Mouse (Mus musculus): ENCODE measurements at regions not wholly inside any gene's neighbourhood (a gene's known extent, or its start where the extent isn't known, plus 50 kb on each side); places are given as distances from the start of the nearest gene placed in this dataset.

DNA sequence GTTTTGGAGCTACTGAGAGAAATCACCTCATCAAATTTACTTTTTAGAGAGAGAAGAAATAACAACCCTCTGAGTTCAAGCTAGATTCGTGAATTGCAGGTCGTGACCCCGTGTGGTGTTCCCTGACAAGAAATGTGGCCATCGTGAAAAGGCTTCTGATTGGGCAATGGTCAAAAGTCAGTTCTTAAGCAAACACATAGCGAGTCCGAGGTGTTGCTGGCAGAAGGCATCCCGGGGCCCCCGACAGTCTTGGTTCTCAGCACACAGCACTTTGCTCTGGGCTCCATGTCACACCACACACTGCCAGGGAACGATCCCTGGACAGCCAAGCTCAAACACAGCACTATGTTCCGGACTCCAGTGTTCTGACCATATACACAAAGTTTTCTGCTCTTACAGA is 320.0 kb downstream of the Etnk1 start:
- DNase-seq (ENCODE audit: low spot score in 2 of 2) = no peak

DNA sequence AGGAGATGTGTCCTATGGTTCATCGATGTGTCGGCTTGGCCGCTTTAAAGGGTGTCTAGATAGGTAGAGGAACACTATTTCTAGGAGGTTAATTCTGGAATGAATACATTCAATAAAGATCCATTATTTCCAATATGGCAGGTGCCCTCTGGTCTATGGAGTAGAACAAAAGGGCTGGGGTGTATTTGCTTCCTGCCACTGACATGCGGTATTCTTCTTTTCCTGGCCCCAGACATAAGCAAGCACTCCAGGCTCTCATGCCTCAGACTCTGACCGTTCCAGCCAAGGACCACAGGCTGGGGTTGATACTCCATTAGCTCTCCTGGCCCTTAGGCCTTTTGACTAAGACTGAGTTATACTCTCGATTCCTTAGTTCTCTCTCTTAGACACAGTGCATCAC is 323.0 kb downstream of the Etnk1 start:
- DNase-seq (ENCODE audit: low spot score in 2 of 2) = no peak

DNA sequence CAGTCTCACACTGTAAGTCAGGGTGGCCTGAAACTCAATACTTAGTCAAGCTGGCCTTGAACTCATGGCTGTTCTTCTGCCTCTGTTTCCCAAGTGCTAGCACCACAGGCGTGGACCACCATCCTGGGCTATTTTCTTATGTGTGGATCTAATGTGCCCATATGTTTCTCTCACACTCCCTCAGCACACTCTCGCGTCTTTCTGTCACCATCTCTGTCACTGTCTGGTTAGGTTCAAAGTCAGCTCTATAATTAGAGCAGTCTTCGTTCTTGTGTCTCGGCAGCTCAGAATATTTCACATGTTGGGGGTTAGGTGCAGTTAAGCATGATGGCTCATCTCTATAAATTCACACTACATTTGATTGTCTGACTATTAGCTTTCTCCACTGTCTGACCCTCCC is 324.4 kb downstream of the Etnk1 start:
- no peak for DNase-seq (ENCODE audit: low spot score in 2 of 2)

DNA sequence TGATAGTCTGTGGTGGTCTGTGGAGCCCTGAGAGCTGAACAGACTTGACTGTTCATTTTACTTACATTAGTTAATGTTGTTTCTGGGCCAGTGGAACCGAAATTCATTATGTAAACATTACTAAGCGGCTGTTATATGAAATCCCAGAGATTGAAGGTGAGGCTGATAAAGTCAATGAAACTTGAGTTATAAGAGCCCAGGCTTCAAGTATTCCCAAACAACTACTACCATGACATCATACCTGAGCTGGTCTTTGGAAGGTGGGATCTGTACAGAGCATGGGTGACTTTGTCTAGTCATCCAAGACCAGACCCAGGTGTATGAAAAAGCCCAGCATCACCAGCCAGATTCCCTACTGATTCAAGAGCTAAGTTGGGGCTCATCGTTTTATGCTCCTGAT is 326.5 kb downstream of the Etnk1 start:
- DNase-seq (ENCODE audit: low spot score in 2 of 2) = no peak

DNA sequence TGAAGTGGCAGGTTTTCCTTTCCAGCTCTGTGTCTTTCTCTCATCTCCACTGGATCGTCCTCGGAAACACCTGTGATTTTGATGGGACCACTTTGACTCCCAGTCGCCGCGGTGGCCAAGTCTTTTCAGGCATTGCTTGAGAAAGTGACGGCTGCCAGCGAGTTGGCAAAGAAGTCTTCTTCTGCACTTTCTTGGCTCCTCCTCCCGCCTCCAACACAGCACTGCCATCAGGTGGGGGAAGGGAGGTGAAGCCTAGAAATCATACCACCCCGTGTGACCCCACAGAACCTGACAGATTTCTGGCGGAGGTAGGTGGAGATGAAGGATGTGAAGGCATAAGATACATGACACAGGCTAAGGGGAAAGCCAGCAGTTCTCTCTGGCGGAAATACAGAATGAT is 327.3 kb downstream of the Etnk1 start:
- no peak for DNase-seq (ENCODE audit: low spot score in 2 of 2)

DNA sequence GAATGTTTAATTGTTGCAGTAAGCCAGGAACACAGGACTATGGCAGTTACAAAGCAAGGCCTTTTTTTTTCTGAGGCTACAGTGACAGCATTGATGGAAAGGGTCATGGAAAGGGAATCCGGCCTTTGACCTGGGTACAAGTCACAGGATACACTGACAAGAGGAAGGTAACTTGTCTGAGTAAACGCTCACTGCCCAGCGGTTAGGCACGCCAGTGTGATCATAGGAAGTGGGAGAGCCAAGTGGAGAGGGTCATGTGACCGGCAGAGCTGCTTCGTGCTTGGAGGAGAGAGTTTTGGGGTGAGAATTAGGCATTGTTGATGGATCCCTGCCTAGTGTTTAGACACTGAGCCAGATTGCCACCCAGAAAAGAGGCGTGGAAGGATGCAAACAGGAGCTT is 327.9 kb downstream of the Etnk1 start:
- no peak for DNase-seq (ENCODE audit: low spot score in 2 of 2)

DNA sequence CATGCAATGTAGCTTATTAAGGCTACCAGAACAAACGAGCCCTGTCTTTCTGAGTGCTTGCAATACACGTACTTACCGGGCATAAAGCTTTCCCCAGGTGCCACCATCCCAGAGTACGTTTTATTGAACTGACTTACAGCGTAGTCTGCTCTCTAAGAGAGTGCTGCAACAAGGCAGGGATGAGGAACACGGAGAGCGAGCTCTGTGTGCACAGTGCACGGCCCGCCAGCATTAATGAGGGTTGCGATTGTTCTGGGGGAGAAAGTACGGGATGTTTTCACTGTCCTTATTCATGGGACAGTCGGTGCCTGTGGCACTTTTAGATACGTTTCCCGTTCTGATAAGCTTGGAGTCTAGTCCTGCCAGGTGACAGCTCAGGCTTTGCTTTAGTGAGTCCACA is 331.7 kb downstream of the Etnk1 start:
- no peak for DNase-seq (ENCODE audit: low spot score in 2 of 2)

DNA sequence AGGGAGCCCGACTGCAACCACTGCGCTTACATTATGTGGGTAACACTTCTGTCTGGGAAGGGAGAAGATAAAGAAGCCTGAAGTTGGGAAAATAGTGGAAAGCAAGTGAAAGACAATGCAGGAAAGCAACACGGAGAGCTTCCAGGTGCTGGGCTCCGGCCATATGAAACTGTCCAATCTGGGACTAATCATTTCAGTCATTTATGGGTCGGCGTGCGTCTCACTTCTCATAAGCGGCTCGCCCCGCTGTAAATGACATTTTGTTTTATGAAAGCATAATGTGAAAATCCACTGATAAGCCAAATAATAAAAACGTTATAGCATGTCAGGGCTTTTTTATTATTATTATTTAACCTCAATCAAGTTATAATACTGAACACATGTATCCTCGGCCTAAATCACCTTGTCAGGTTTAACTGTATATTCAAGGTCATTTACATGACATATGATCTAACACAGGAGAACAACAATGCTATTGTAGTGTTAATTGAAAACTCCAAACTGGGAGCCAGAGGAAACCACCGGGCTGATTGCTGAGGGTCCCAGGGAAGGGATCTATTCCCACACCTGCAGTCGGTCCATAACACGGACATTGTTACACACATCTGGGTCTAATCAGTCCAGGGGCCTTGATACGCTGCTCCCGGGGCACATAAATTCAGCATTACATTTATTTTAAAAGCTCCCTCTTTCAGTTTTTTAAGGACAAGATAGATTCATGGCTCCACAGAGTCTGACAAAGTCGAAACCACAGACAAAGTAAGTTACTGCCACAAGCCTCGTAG is 332.4 kb downstream of the Etnk1 start:
- DNase-seq (ENCODE audit: low spot score in 2 of 2) = no peak

DNA sequence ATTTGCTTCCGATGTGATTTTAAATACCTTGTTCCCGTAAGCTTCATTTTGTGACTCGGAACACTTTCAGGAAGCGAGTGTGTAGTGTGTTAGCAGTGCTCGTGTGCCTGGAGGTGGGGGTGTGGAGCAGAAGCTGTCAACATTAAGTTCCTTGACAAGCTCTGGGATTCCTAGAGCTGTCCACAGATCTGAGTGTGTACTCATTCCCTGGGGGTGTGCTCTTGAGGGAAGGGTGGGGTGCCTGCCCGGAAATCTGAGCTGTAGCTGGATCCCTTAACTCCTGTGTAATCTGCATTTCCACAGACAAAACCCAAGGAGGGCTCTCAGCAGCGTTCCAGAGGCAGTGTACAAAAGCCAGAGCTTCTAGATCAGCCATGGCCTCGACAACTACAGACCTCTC is 335.8 kb downstream of the Etnk1 start:
- DNase-seq (ENCODE audit: low spot score in 2 of 2) = no peak

DNA sequence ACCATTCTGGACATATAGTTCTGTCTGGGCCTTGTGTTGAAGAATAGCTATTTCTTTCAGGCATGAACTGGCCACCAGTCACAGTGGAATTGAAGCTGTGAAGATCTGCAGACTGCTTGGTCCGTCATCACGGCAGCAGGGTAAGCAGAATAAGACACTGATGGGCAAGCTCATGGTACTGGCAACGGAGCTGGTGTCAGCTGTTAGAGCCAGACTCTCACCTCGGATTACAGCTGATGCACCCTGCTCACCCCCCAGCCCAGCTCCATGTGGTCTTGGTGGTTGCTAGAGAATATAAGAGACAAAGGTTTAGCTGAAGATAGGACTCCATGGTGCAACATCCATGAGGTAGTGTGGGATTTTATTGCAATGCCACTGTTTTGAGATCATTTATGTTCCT is 336.9 kb downstream of the Etnk1 start:
- DNase-seq (ENCODE audit: low spot score in 2 of 2) = no peak

DNA sequence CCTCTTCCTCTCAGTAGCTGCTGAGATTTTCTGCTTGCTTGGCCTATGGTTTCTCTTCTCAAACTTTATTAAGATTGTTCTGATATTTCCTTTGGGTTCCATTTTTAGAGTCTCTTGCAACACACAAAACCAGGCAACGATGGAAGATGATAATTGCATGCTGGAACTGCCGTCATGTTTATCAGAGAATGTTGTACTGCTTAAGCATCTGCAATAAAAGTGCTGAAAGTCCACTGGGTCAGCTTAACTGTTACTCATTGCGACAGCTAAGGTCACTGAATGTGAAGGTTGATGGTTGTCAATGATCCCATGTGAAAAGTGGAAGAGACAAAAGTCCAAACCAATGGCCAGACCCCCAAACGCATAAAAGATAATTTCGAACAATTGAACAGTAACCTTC is 346.4 kb downstream of the Etnk1 start:
- no peak for DNase-seq (ENCODE audit: low spot score in 2 of 2)

DNA sequence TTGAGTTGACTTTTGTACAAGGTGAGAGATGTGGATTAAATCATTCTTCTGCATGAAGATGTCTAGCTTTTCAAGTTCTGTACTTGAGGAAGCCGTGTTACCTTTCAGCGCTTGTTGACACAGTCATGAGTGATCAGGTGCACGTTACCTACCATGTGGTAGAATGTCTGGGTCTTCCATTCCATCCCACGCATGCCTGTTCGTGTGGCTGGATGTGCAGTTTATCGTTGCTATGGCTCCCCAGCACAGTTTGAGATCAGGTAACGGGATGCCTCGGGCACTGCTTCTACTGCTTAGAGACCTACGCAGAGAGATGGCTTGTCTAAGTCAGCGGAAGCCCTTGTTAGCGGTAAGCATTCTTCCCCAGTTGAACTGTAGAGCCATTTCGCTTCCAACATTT is 348.1 kb downstream of the Etnk1 start:
- no peak for DNase-seq (ENCODE audit: low spot score in 2 of 2)

DNA sequence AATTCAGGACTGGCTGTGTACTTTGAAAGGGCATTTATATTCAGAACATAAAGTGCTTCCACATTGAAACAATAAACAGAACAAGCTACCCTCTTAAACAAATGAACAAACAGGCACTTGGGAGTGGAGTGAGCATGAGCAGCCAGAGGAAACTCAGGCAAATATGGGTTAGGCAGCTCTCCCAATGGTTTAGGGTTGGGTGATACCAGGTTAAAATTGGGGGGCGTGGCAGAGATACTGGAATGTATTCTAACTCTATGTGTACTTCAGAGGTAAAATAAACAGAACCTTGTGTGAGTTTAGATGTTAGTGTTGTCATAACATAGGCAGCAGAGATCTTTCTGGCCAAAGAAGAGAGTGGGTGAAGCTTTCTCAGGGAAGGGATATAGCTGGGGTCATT is 349.7 kb downstream of the Etnk1 start:
- no peak for DNase-seq (ENCODE audit: low spot score in 2 of 2)

DNA sequence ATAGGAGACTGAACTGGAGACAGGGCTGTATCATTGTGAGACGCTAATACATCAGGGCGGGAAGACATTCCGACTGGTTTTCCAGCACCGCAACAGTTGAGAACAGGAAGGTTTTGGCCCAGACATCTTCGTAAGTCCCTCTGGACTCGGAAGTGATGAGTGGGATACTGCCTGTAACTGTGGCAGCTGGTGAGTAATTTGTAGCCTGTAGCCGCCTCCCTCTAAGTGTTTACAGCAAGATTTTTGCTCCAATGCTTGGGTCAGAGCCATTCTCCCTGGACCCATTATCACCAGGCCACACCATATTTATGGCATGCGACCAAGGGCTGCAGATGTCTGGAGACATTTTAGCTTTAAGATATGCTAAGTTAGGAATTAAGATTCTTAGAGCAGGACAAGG is 351.5 kb downstream of the Etnk1 start:
- DNase-seq (ENCODE audit: low spot score in 2 of 2) = no peak

DNA sequence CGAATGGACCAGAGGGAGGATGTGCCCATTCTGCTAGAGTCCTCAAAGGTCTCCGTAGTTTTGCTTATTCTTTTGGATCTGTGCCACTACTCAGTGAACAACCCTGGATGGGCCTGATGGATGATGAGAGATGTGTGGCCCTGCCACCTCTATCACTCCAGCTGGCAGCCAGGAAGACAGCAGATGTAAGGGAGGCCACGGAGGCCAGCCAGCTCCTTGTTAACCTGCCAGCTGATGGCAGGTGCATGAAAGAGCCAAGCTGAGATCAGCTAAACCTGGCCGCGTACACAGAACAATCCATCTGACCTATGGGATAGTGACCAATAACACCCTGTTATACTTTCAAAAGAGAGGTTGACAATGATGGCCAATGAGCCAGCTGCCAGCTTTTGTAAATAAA is 352.6 kb downstream of the Etnk1 start:
- DNase-seq (ENCODE audit: low spot score in 2 of 2) = no peak

DNA sequence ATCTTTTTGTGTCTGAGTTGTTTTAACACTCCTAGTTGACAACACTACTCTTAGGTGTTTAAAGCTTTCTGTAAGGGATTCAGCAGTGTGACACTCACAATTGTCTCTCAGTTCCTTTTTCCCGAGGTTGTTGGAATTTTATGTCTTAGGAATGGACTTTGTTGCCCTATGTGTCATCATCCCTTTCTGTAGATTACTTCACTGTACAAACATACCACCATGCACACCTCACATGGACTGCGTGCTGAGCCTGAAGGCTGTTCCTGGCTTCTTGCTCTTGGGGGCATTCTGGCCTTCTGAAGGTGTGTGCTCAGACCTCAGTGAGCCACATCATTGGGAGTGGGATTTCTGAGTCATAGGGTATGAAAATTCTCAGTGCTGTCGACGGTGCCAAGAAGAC is 358.1 kb downstream of the Etnk1 start:
- DNase-seq (ENCODE audit: low spot score in 2 of 2) = no peak

DNA sequence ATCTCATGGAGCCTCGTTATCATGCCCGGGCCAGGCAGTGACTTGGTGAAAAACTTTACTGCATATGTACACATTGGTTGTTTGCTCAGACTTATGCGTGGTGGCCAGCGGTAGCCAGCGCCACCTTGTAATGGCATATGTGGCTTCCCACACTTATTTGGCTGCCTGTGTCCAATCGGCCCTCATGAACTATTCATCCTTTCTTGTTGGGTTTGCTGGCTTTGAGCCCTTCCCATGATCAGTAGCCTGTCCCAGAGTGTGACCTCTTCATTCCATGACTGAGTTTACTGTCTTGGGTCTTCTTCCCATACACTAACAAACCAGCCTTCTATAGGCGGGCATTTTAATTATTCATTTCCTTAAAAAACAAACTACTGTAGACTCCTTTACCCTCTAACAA is 361.9 kb downstream of the Etnk1 start:
- no peak for DNase-seq (ENCODE audit: low spot score in 2 of 2)

DNA sequence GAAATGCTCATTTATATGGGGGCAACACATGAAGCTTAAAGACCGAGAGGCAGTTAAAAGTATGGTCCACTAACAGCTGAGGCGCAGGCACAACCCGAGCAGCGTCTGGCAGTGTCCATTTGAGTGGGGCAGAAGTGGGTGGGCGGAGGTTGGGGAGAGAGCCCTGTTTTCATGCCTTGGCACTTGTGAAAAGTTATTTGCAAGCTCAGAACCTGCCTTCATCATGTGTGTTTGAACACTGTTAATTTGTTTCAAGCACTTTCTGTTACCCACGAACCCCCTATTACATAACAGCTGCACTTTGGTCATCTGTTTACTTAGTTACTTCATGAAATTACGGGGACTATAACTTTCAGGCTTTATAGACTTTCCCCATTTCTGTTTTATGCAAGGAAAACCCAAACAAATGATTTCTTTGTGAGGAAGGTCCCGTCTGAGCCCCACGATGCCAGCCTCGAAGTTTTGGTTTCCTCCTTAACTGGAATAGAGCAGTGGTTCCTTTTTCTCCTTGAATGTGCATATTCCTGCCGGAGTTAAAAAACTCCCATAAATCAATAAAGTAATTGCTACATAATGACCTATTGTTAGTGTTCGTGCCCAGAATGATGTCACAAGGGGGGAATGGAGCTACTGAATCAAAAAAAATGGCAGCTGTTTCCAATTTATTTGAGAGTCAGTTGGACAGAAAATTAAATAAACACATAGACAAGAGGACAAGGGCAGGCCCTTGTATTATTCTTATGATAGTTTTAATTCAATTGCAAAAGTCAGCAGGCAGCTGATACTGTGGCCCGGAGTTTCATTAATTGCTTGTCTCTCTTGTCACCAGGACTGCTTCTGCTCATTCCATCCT is 363.6 kb downstream of the Etnk1 start:
- DNase-seq (ENCODE audit: low spot score in 2 of 2) = no peak

DNA sequence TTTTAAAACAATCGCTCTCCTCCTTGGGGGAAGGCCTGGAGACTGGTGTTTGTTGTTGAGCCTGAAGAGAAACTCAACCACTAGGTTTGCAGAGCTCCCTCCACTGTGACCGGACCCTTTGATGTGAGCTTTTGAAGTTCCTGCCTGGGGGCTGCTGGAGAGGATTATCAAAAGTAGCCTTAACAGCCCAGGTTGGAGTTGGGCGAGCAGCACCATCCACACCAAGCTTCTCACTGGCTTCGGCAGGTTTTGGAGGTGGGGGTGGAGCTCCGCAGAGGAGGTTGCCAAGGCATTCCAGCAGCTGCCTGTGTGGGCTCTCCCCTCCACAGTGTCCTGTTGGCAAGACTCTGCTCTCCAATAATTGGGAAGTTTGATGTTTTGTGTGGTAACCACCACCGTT is 364.5 kb downstream of the Etnk1 start:
- no peak for DNase-seq (ENCODE audit: low spot score in 2 of 2)

DNA sequence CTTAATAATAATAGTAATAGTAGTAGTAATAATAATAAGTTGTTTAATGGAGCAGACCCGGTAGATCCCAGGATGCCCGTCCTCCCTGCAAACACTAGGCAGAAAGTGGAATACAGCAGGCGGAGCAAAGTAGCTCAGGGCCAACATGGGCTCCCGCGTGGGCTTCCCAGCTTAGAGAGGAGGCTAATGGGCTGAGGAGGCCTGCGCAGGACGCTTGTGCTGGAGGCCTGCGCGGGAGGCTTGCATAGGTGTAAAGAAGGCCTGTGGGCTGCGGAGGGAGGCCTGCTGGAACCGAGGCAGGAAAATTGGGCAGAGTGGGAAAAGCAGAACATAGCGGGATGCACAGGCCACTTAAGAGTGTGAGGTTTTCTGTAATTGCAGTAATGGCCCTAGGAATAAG is 365.4 kb downstream of the Etnk1 start:
- no peak for DNase-seq (ENCODE audit: low spot score in 2 of 2)

DNA sequence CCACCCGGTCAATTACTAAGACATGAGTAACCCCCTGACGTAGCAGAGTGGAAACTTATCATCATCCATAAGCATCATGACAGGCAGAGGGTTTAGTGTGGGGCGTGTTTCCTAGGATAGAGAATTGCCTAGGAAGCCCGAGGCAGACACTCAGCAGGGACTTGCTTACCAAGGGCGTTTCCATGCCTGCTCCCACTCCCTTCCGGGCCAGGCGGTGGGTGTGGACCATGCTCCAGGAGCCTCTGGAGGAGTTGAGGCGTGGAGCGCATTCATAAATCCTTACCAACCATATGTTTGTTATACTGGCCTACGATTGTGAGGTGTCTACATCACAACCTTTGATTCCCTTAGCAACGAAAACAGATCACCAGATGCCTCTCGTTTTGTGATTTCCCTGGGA is 368.2 kb downstream of the Etnk1 start:
- peak in 1 of 2 experiments; percentile 26 for DNase-seq (ENCODE audit: low spot score in 2 of 2)

DNA sequence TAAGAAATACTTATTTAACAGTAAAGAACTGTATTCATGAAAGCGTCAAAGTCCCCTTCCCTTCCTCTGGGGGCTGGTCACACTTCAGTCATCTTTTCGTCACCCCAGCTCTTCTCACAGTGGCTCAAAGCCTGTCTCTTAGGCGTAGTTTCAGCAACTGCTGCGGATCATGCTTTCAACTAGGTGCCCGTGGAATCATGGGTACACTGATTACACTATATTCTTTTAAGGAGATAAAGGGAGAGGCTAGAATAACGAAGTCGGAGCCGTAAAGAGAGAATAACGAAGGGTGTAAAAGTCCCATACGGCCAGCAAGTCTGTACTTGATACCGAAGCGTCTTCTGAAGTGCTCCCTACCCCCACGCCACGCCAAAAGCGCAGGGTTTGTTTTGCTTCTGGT is 368.7 kb downstream of the Etnk1 start:
- DNase-seq (ENCODE audit: low spot score in 2 of 2) = no peak

DNA sequence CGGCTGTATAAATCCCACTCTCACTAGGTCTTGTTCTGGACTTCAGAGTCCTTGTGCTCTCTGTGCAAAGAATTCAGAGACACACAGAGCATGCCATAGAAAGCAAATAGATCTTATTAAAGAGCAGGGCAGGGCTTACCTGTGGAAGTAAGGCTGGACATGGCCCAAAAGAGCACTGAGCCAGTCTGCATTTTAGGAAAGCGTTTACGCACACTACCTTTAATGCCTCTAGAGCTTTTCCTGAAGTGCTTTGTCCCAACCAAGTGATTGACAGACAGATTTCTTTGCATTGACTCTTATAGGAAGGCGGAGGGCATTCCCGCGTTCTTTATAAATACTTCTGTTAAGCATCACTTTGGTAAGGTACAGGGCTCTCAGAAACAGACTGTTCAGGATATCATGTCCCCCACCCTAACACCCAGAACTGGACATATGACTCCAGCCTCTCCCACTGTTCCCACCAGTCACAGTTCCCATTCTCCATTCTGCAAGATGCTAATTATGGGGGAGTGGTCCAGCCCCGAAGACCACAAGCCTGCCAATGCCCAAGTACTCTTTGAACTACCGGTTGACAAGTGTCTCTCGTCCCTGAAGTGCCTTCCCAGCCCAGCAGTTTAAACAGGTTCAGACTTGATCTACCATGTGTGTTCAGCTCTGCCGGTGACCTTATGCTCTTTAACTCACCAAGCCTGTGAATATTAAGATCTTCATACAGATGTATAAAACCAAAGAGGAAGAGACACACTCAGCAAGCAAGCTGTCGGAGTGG is 369.7 kb downstream of the Etnk1 start:
- DNase-seq (ENCODE audit: low spot score in 2 of 2) = no peak
